Mouse (Mus musculus) lung, embryonic 15.5 days (tissue): ENCODE measurements around the gene Gm45062. TPM values are rescaled to one million over a fixed set of nuclear protein-coding genes. Genes with fewer than 3 reads are reported as not detected.
A peak's percentile ranks its signal among the peaks of the same experiment; 100 is the strongest.

Experiments
- ATAC-seq: fragments of 200-750 bp; cut with Nextera tagmentation; 2 replicates; pipeline ENCODE4 v1.8.0; 2017; ENCODE audit warnings: moderate number of reproducible peaks, borderline replicate concordance; ENCODE audit not compliant: low FRiP score, low TSS enrichment; ENCODE audit errors: extremely low read depth
- H3K27ac ChIP-seq: fragments of 300-500 bp; sonication (generic); 2 replicates; pipeline ENCODE4 v1.5.1; 2015; ENCODE audit warnings: moderate library complexity, mild to moderate bottlenecking, inconsistent platforms
- H3K27me3 ChIP-seq: fragments of 300-500 bp; sonication (generic); 2 replicates; pipeline ENCODE4 v1.6.1; 2015; ENCODE audit warnings: inconsistent platforms
- H3K36me3 ChIP-seq: fragments of 300-500 bp; sonication (generic); 2 replicates; pipeline ENCODE4 v1.6.1; 2015; ENCODE audit warnings: inconsistent platforms
- H3K4me1 ChIP-seq: fragments of 300-500 bp; sonication (generic); 2 replicates; pipeline ENCODE4 v1.6.1; 2015; ENCODE audit warnings: inconsistent platforms
- H3K4me2 ChIP-seq: fragments of 300-500 bp; sonication (generic); 2 replicates; pipeline ENCODE4 v1.6.1; 2015; ENCODE audit warnings: inconsistent platforms, mild to moderate bottlenecking, moderate library complexity
- H3K4me3 ChIP-seq: fragments of 300-500 bp; sonication (generic); 2 replicates; pipeline ENCODE4 v1.5.1; 2015; ENCODE audit warnings: mild to moderate bottlenecking, inconsistent platforms
- H3K9ac ChIP-seq: fragments of 300-500 bp; sonication (generic); 2 replicates; pipeline ENCODE4 v1.6.1; 2015; ENCODE audit warnings: inconsistent platforms
- H3K9me3 ChIP-seq: fragments of 300-500 bp; sonication (generic); 2 replicates; pipeline ENCODE4 v1.6.1; 2016; ENCODE audit warnings: inconsistent platforms
- WGBS: fragments of 180-500 bp; shearing (Covaris S2); methylation state at CpG from one replicate; pipeline ENCODE4 v1.1.7; 2015; 5-methylcytosine and 5-hydroxymethylcytosine counted together
- polyA plus RNA-seq: library from polyadenylated mRNA; unstranded; fragments of >200 nt; fragmentation: Nextera tagmentation; extraction: Ambion mirVana; gene quantifications from 2 replicates; pipeline ENCODE4 v1.2.1, GENCODE M21; 2015

Gene Gm45062
- polyA plus RNA-seq, 1 experiment from 2014 or later, result 11.1 TPM

DNA sequence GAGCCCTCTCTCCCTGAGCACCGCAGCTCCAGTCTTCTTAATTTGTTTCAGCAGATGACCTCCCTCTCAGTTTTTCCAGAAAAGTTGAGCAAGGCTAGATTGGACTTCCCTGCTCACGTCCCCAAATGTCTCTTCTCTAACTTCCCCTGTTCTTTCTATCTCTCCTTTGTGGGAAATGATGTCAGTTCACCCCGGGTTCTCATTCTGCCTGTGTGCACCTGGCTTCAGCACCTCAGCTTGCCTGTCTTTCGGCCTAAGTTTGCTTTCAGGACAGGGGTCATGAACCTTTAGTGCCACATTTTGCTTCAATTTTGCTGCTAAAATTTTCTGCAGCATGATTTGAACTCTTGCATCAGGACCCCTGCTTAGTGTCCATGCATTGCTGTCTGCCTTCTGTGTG is 95.6 kb downstream of the Gm45062 start:
- 77% methylated on average over 4 of the region's 4 CpGs for WGBS
- ATAC-seq, result no peak
- no peaks in the 10 kb centered on the region for H3K36me3 ChIP-seq

DNA sequence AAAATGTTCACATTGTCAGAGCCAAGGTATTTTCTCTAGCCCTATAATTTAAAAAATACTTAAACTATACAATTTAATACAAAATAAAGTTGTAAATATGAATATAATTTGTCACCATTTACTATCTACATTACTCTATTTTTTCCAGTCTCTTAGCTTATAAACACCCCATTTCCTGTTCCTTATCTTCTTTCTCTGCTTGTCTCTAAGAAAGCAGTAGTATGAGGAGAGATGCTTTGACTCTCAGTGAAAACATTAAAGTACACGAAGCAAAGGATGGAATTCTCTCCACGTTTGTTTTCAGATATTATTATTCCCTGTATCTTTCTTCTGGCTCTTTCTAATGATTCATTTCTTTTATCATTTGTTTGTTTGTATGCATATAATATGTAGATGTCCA is 99.0 kb downstream of the Gm45062 start:
- no peaks in the 10 kb centered on the region for H3K27me3 ChIP-seq
- WGBS, result 38% methylated on average over 2 of the region's 2 CpGs
- H3K36me3 ChIP-seq, result no peaks in the 10 kb centered on the region
- H3K4me2 ChIP-seq, result no peak overlapping the region
- H3K9ac ChIP-seq, result no peak overlapping the region
- no peak for ATAC-seq
- H3K27ac ChIP-seq, result no peak overlapping the region
- H3K9me3 ChIP-seq, result no peaks in the 10 kb centered on the region
- no peak overlapping the region for H3K4me3 ChIP-seq
- H3K4me1 ChIP-seq, result no peaks in the 10 kb centered on the region

More for the DNA sequence above, 95.6 kb downstream of the Gm45062 start:
- H3K4me1 ChIP-seq, result no peaks in the 10 kb centered on the region
- H3K27ac ChIP-seq, result no peak overlapping the region
- no peak overlapping the region for H3K4me2 ChIP-seq
- H3K9ac ChIP-seq, result no peak overlapping the region
- no peaks in the 10 kb centered on the region for H3K27me3 ChIP-seq
- H3K4me3 ChIP-seq, result no peak overlapping the region
- H3K9me3 ChIP-seq, result no peaks in the 10 kb centered on the region

DNA sequence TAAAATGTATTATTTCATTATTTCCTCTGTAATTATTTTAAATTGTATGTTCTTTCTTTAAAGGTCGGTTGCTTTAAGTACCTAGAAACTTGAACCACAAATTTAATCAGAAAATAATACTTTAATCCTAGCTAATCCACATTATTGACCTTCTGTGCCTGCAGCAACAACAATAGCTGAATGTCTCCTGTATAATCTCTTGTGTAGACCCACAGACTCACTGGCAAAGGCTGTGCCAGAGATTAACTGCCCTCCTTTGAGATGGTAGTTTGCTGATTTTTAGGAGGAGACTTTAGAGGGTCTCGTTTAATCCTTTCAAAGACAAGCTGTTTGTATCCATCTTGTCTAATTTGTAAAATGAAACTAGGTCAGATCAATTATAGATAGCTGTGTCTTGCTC is 99.5 kb downstream of the Gm45062 start:
- Histone ChIP-seq H3K9me3 (no peaks in the 10 kb centered on the region), H3K27me3 (no peaks in the 10 kb centered on the region), H3K9ac (no peak overlapping the region), H3K4me2 (no peak overlapping the region), H3K4me1 (no peaks in the 10 kb centered on the region), H3K36me3 (no peaks in the 10 kb centered on the region), H3K4me3 (no peak overlapping the region), H3K27ac (no peak overlapping the region)
- ATAC-seq, result no peak
- WGBS, result 78% methylated on average over 2 of the region's 2 CpGs

DNA sequence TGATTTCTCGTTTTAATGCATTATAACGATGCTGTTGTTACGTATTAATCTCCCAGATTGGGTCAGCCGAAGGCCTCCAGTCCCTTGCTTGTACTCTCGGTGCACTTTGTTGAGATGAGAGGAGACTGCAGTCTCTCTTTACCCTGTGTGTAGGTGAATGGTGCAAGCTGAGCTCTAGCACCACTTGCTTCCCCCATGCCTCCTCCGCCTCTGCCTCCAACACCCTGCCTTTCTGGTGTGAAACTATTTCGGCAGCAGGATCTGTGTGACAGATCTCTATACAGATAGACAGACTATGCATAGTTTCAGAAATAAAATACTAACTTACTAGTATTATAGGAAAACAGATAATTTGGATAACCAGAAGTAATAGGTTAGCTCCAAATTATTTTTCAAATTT is 101.6 kb downstream of the Gm45062 start:
- Histone ChIP-seq H3K9ac (no peak overlapping the region), H3K36me3 (no peaks in the 10 kb centered on the region), H3K4me1 (no peaks in the 10 kb centered on the region), H3K27ac (no peak overlapping the region), H3K9me3 (no peaks in the 10 kb centered on the region), H3K4me3 (no peak overlapping the region), H3K4me2 (no peak overlapping the region), H3K27me3 (no peaks in the 10 kb centered on the region)
- WGBS, result 83% methylated on average over 7 of the region's 7 CpGs
- ATAC-seq, result no peak

DNA sequence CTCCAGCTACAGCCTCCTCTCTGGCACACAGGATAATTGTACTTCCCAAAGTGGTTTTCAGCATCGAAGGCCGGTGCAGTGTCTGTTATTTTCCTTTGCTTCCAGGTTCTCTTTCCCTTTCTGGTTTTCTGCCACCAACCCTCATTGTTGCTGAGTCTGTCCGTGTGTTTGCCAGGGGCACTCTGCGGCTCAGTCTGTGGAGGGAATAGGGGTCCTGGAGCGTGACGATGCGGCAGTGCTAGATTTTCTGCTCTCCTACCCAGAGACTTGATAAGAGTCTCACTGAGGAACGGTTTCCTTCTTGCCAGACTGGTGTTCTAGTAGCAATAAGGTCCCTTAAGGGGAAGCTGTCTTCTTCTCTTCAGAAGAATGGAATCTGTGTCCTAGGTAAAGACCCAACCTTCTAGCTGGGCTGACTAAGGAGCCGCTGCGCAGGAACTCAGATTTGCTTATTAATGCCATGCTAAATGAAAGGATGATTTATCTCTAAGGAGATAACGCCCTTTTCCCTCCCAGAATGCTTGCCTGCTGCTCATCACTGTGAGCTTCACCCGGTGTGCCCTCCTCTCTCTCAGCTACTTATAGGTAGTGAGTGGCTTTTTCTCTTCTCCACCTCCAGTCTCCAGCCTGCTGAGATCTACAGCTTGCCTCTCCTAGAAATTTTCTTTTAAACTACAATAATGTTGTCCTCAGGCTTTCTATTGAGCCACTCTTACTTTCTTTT is 104.9 kb downstream of the Gm45062 start:
- H3K27ac ChIP-seq, result no peak overlapping the region
- no peaks in the 10 kb centered on the region for H3K9me3 ChIP-seq
- H3K4me1 ChIP-seq, result no peaks in the 10 kb centered on the region
- no peaks in the 10 kb centered on the region for H3K27me3 ChIP-seq
- 71% methylated on average over 12 of the region's 12 CpGs for WGBS
- H3K4me2 ChIP-seq, result no peak overlapping the region
- H3K4me3 ChIP-seq, result no peak overlapping the region
- no peak overlapping the region for H3K9ac ChIP-seq
- H3K36me3 ChIP-seq, result no peaks in the 10 kb centered on the region
- ATAC-seq, result no peak

DNA sequence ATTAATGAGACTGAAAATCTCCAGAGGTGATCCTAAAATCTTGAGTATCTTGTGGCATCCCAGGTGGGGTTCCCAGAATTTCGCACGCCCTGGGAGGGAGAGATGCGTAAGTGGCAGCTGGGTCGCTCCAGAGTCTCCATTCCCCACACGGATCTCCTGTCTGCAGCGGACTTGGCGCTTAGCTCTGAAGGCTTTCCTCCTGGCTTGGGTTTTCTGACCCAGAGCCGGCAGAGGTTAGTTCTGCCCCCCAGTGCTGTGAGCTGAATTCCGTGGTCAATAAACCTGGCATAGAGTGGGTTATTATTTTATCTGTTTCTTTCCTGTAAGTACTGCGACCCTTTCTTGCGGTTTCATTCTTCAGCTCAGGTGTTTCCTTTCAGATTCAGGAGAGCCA is 105.5 kb downstream of the Gm45062 start:
- no peak overlapping the region for H3K9ac ChIP-seq
- no peaks in the 10 kb centered on the region for H3K36me3 ChIP-seq
- H3K4me2 ChIP-seq, result no peak overlapping the region
- H3K4me3 ChIP-seq, result no peak overlapping the region
- H3K27me3 ChIP-seq, result no peaks in the 10 kb centered on the region
- ATAC-seq, result no peak
- 82% methylated on average over 11 of the region's 11 CpGs for WGBS
- no peak overlapping the region for H3K27ac ChIP-seq
- H3K9me3 ChIP-seq, result no peaks in the 10 kb centered on the region
- H3K4me1 ChIP-seq, result no peaks in the 10 kb centered on the region

DNA sequence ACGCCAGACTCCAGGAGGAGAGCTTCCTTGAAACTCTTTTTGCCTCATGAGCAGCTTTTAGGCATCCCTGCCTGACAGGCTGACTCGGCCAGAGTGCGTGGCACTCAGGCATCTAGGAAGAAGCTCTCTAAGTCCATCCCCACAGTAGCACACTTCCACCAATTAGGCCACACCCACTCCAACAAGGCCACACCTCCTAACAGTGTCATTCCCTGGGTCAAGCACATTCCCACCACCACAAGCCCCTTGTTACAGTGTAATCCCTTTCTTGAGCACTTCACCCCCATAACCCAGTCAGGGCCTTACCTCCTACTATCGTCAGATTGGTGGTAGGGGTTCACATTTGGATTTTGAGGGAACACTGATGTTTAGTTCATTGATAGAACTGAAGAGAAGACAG is 108.4 kb downstream of the Gm45062 start:
- Histone ChIP-seq H3K4me3 (no peak overlapping the region), H3K4me1 (0 out of 2 replicates have a peak, but pooled peaks cover 3% of the 10 kb centered on the region), H3K36me3 (no peaks in the 10 kb centered on the region), H3K27me3 (no peaks in the 10 kb centered on the region), H3K9me3 (no peaks in the 10 kb centered on the region), H3K27ac (no peak overlapping the region), H3K4me2 (no peak overlapping the region), H3K9ac (no peak overlapping the region)
- 88% methylated on average over 4 of the region's 4 CpGs for WGBS
- no peak for ATAC-seq

DNA sequence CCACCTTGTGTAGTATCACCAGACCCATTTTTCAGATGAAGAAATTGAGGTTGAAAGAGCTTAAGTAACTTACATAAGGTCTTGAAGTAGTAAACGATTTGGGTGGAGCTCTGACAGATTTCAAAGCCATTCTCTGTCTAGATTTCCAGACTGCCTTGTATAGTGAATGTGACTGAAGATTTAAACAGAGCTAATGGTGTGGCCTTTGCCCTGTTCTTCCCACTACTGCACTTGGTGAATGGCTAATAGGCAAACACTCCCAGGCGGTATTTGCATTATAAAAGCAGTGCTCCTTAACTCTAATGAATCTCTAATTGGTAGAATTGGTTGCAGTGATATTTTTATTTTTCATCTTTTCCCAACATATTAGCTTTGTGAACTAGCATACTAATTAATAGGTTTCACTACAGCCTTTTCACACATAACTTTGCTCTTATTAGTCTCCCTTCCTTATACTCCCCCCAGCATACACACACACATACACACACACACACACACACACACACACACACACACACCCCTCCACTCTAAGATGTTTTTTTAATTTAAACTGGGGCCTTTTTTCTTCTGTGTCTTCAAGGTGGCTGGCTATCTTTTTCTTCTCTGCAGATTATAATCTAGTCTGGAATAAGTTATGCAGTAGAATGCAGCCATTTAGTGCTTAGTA is 109.1 kb downstream of the Gm45062 start:
- Histone ChIP-seq H3K9ac (no peak overlapping the region), H3K36me3 (no peaks in the 10 kb centered on the region), H3K27me3 (no peaks in the 10 kb centered on the region), H3K27ac (no peak overlapping the region), H3K4me1 (0 out of 2 replicates have a peak, but pooled peaks cover 3% of the 10 kb centered on the region), H3K4me3 (no peak overlapping the region), H3K4me2 (no peak overlapping the region), H3K9me3 (no peaks in the 10 kb centered on the region)
- ATAC-seq, result no peak
- WGBS, result 74% methylated on average over 2 of the region's 2 CpGs

DNA sequence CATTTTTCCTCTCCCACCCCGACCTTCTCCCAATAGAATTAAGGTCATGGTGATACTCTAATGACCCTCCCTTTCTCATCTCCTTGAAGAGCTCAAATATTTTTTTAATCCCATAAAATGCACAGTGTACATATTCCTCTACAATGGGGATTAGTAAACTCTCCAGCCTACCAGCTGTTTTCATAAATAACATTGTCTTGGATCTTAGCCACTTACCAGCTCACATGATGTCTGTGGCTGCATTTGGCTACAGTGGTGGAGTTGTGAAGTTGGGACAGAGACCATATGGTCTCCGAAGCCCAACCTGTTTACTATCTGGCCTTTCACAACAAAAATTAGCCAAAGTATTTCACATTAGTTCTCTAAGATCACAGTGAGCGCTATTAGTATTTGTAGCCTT is 111.4 kb downstream of the Gm45062 start:
- no peak overlapping the region for H3K9ac ChIP-seq
- H3K9me3 ChIP-seq, result no peaks in the 10 kb centered on the region
- no peaks in the 10 kb centered on the region for H3K27me3 ChIP-seq
- WGBS, result 65% methylated on average over 3 of the region's 3 CpGs
- no peak overlapping the region for H3K4me2 ChIP-seq
- ATAC-seq, result peak; percentile 85
- no peak overlapping the region for H3K27ac ChIP-seq
- peaks cover 7% of the 10 kb centered on the region; the same call in 1 of the 2 replicates for H3K4me1 ChIP-seq
- H3K4me3 ChIP-seq, result no peak overlapping the region
- no peaks in the 10 kb centered on the region for H3K36me3 ChIP-seq

DNA sequence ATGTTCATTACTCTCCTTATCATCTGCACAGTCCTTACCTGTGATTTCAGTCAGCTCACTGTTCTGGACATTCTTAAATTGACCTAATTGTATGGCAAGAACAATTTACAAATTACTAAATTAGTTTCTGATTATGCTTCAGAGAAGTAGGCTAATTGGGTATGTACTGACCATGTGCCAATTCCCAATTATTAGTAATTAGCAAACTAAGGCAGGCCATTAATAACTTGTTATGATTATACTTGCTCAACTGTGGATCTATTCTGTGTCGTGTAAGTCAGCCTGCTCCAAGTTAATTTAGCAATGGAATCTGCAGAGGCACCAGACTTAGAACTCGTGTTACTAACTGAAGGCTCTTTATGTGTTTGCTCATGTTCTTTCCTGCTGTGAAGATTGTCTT is 113.8 kb downstream of the Gm45062 start:
- ATAC-seq, result no peak
- no peaks in the 10 kb centered on the region for H3K36me3 ChIP-seq
- no peak overlapping the region for H3K9ac ChIP-seq
- no peak overlapping the region for H3K4me3 ChIP-seq
- H3K4me2 ChIP-seq, result no peak overlapping the region
- H3K4me1 ChIP-seq, result peaks cover 7% of the 10 kb centered on the region; the same call in 1 of the 2 replicates
- 50% methylated on average over 2 of the region's 2 CpGs for WGBS
- H3K9me3 ChIP-seq, result no peaks in the 10 kb centered on the region
- H3K27ac ChIP-seq, result no peak overlapping the region
- no peaks in the 10 kb centered on the region for H3K27me3 ChIP-seq

DNA sequence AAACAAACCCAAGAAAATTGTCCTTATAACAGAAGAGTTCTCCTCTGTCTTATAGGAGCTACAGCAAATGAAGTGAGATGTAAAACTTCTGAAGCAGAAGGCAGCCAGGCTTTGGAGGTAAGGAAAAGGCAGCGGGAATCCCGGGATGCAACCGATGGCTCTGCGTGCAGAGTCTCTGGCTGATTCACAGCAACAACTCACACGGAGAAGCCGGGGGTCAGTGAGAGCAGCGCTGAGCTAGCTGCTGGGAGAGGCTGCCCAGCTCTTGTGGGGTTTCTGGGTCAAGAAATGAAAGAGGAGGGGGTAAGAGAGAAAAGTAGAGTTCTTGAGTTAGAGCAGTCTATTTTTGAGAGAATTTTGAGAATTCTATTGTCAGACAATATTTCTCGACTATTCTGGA is 114.6 kb downstream of the Gm45062 start:
- WGBS, result 29% methylated on average over 8 of the region's 8 CpGs
- no peak overlapping the region for H3K4me2 ChIP-seq
- no peaks in the 10 kb centered on the region for H3K9me3 ChIP-seq
- H3K27me3 ChIP-seq, result no peaks in the 10 kb centered on the region
- peaks cover 7% of the 10 kb centered on the region; the same call in 1 of the 2 replicates for H3K4me1 ChIP-seq
- ATAC-seq, result no peak
- no peaks in the 10 kb centered on the region for H3K36me3 ChIP-seq
- no peak overlapping the region for H3K27ac ChIP-seq
- H3K9ac ChIP-seq, result no peak overlapping the region
- no peak overlapping the region for H3K4me3 ChIP-seq

DNA sequence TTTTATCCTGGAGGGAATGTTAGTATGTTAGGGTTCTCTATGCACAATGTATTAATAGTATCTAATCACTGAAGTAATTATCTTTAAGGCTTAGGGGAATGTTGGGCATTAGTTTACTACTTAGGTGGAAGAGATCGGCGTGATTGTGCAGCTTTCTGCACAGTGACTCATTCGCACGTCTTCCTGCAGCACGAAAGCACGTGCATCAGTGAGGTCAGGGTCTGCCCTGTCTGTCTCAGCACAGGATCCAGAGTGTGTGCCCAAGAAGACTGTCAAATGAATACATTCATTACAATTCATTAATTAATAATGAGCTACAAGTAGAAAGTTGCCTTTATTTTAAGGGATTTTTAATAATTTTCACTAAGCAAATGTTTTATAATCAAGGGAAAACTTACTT is 115.0 kb downstream of the Gm45062 start:
- Histone ChIP-seq H3K9me3 (no peaks in the 10 kb centered on the region), H3K4me1 (peaks cover 7% of the 10 kb centered on the region; the same call in 1 of the 2 replicates), H3K36me3 (no peaks in the 10 kb centered on the region), H3K27ac (no peak overlapping the region), H3K4me3 (no peak overlapping the region), H3K4me2 (no peak overlapping the region), H3K9ac (no peak overlapping the region), H3K27me3 (no peaks in the 10 kb centered on the region)
- ATAC-seq, result no peak
- 74% methylated on average over 6 of the region's 6 CpGs for WGBS
